Mouse (Mus musculus): Measurements from ENCODE around the gene Cntnap5a. TPM values are rescaled to one million over a fixed set of nuclear protein-coding genes. Genes with fewer than 3 reads are reported as not detected.

Gene Cntnap5a
- total and polyA plus RNA-seq, 3 experiments: not detected

- Histone ChIP-seq H3K27me3 (replicated peaks) (no peaks in the 10 kb centered on the region), H3K9ac (ENCODE audit: insufficient read depth, low read depth) (no peak overlapping the region), H3K4me3 (replicated peaks in 1 of 3; ENCODE audit: low read depth in 2 of 3, low read length in 2 of 3, poor library complexity in 1 of 3) (no peak overlapping the region), H3K27ac (ENCODE audit: insufficient read depth, low read depth) (no peak overlapping the region), H3K36me3 (replicated peaks in 1 of 2; ENCODE audit: control insufficient read depth in 1 of 2, insufficient read depth in 1 of 2, low read length in 1 of 2) (no peaks in the 10 kb centered on the region), H3K4me1 (ENCODE audit: control insufficient read depth in 1 of 2, insufficient read depth in 2 of 2) (no peaks in the 10 kb centered on the region), H3K9me3 (replicated peaks; ENCODE audit: low read length) (peaks cover 49% of the 10 kb centered on the region), H3K79me2 (replicated peaks; ENCODE audit: control insufficient read depth, extremely low read depth, insufficient read depth, poor library complexity, severe bottlenecking) (no peaks in the 10 kb centered on the region), H3K4me2 (ENCODE audit: insufficient read depth, low read depth, poor library complexity, severe bottlenecking) (no peak overlapping the region)
- dilution Hi-C loops (cut with MboI; ENCODE audit: extremely low pct_ligation_motif_present, extremely low pct_unique_long_range_greater_than_20kb, low sequenced_read_pairs): no loop called here
- DNase-seq (ENCODE audit: extremely low read depth): no peak
- TF ChIP-seq CHD1 (IDR thresholded peaks at IDR 0.05; ENCODE audit: low read depth, low read length): no peak
- no peak for TF ChIP-seq USF1 (IDR thresholded peaks at IDR 0.05; ENCODE audit: low read depth, low read length)
- no peak for TF ChIP-seq ZC3H11A (IDR thresholded peaks at IDR 0.05; ENCODE audit: low read depth, low read length)
- TF ChIP-seq TCF12 (IDR thresholded peaks at IDR 0.05; ENCODE audit: low read depth, low read length): no peak
- TF ChIP-seq MEF2A (IDR thresholded peaks at IDR 0.05; ENCODE audit: borderline replicate concordance, low read depth, low read length): no peak
- no peak for TF ChIP-seq MAX (IDR thresholded peaks at IDR 0.05; ENCODE audit: low read length)
- no peak for TF ChIP-seq POLR2AphosphoS2 (IDR thresholded peaks at IDR 0.05; ENCODE audit: low read depth, low read length)
- TF ChIP-seq IRF4 (IDR thresholded peaks at IDR 0.05; ENCODE audit: low read depth, low read length): no peak
- no peak for TF ChIP-seq KAT2A (IDR thresholded peaks at IDR 0.05; ENCODE audit: insufficient replicate concordance, low read length)
- TF ChIP-seq MYC (IDR thresholded peaks at IDR 0.05; ENCODE audit: low read depth, low read length): no peak
- in situ Hi-C loops (cut with MboI; ENCODE audit: low pct_ligation_motif_present, low pct_unique_long_range_greater_than_20kb, low sequenced_read_pairs): no loop called here
These were observed 158.0 kb downstream of the Cntnap5a start for GRCm38 (mm10) chr1:115842591-115842990.

DNA sequence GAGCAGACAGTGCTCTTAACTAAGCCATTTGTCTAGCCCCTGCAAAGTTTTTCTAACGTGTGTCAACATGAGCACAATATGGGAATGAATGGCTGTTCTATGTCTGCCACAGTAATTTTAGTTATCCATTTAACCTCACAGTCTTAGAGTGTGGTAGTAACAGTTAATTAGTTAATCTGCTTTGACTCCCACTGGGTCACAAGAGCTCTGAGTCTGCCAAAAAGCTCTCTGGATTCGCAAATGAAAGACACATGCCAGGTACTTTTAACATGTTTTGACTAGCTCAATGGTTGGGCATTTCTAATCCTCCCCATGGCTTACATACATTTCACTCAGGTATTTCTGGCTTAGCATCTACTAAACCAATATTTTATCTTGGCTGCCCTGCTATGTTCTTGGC, 163.0 kb downstream of the Cntnap5a start:
- H3K79me2 ChIP-seq (replicated peaks; ENCODE audit: control insufficient read depth, extremely low read depth, insufficient read depth, poor library complexity, severe bottlenecking): no peaks in the 10 kb centered on the region
- H3K9me3 ChIP-seq (replicated peaks; ENCODE audit: low read length): peaks cover 46% of the 10 kb centered on the region
- no peak overlapping the region for H3K27ac ChIP-seq (ENCODE audit: insufficient read depth, low read depth)
- in situ Hi-C loops (cut with MboI; ENCODE audit: low pct_ligation_motif_present, low pct_unique_long_range_greater_than_20kb, low sequenced_read_pairs): no loop called here
- H3K4me1 ChIP-seq (ENCODE audit: control insufficient read depth in 1 of 2, insufficient read depth in 2 of 2): no peaks in the 10 kb centered on the region
- no peaks in the 10 kb centered on the region for H3K27me3 ChIP-seq (replicated peaks)
- no peak overlapping the region for H3K4me3 ChIP-seq (replicated peaks in 1 of 3; ENCODE audit: low read depth in 2 of 3, low read length in 2 of 3, poor library complexity in 1 of 3)
- TF ChIP-seq ZKSCAN1 (IDR thresholded peaks at IDR 0.05; ENCODE audit: borderline replicate concordance, low read depth, low read length) (no peak), TCF12 (IDR thresholded peaks at IDR 0.05; ENCODE audit: low read depth, low read length) (no peak), KAT2A (IDR thresholded peaks at IDR 0.05; ENCODE audit: insufficient replicate concordance, low read length) (no peak), MAX (IDR thresholded peaks at IDR 0.05; ENCODE audit: low read length) (no peak)
- H3K9ac ChIP-seq (ENCODE audit: insufficient read depth, low read depth): no peak overlapping the region
- no peak overlapping the region for H3K4me2 ChIP-seq (ENCODE audit: insufficient read depth, low read depth, poor library complexity, severe bottlenecking)
- no peak for DNase-seq (ENCODE audit: extremely low read depth)
- dilution Hi-C loops (cut with MboI; ENCODE audit: extremely low pct_ligation_motif_present, extremely low pct_unique_long_range_greater_than_20kb, low sequenced_read_pairs): no loop called here
- H3K36me3 ChIP-seq (replicated peaks in 1 of 2; ENCODE audit: control insufficient read depth in 1 of 2, insufficient read depth in 1 of 2, low read length in 1 of 2): no peaks in the 10 kb centered on the region

GRCm38 (mm10) chr1:115852206-115852605, 167.7 kb downstream of the Cntnap5a start:
- no peak for TF ChIP-seq ZNF384 (IDR thresholded peaks at IDR 0.05; ENCODE audit: low read depth, low read length)
- dilution Hi-C loops (cut with MboI; ENCODE audit: extremely low pct_ligation_motif_present, extremely low pct_unique_long_range_greater_than_20kb, low sequenced_read_pairs) (no loop called here), in situ Hi-C loops (cut with MboI; ENCODE audit: low pct_ligation_motif_present, low pct_unique_long_range_greater_than_20kb, low sequenced_read_pairs) (no loop called here)
- H3K9me3 ChIP-seq (replicated peaks; ENCODE audit: low read length): peaks cover 35% of the 10 kb centered on the region
- no peak overlapping the region for H3K27ac ChIP-seq (ENCODE audit: insufficient read depth, low read depth)
- H3K4me3 ChIP-seq (replicated peaks in 1 of 3; ENCODE audit: low read depth in 2 of 3, low read length in 2 of 3, poor library complexity in 1 of 3): no peak overlapping the region
- H3K36me3 ChIP-seq (replicated peaks in 1 of 2; ENCODE audit: control insufficient read depth in 1 of 2, insufficient read depth in 1 of 2, low read length in 1 of 2): no peaks in the 10 kb centered on the region
- H3K4me2 ChIP-seq (ENCODE audit: insufficient read depth, low read depth, poor library complexity, severe bottlenecking): no peak overlapping the region
- H3K27me3 ChIP-seq (replicated peaks): no peaks in the 10 kb centered on the region
- no peaks in the 10 kb centered on the region for H3K79me2 ChIP-seq (replicated peaks; ENCODE audit: control insufficient read depth, extremely low read depth, insufficient read depth, poor library complexity, severe bottlenecking)
- no peaks in the 10 kb centered on the region for H3K4me1 ChIP-seq (ENCODE audit: control insufficient read depth in 1 of 2, insufficient read depth in 2 of 2)
- no peak for DNase-seq (ENCODE audit: extremely low read depth)
- H3K9ac ChIP-seq (ENCODE audit: insufficient read depth, low read depth): no peak overlapping the region
